Mouse (Mus musculus) lung, adult 2 months (tissue): ENCODE measurements around the gene Kmt5c.

Experiments used
- CTCF ChIP-seq: fragments of 200-500 bp; IDR thresholded peaks from 2 replicates; pipeline ENCODE4 v1.5.1; 2011; ENCODE audit warnings: mild to moderate bottlenecking, low read length, control low read depth; ENCODE audit not compliant: insufficient read depth
- POLR2A ChIP-seq: fragments of 200-500 bp; IDR thresholded peaks from 2 replicates; pipeline ENCODE4 v1.6.1; 2011; ENCODE audit warnings: low read depth, mild to moderate bottlenecking, control low read depth, low read length, borderline replicate concordance; ENCODE audit errors: extremely low read depth

DNA sequence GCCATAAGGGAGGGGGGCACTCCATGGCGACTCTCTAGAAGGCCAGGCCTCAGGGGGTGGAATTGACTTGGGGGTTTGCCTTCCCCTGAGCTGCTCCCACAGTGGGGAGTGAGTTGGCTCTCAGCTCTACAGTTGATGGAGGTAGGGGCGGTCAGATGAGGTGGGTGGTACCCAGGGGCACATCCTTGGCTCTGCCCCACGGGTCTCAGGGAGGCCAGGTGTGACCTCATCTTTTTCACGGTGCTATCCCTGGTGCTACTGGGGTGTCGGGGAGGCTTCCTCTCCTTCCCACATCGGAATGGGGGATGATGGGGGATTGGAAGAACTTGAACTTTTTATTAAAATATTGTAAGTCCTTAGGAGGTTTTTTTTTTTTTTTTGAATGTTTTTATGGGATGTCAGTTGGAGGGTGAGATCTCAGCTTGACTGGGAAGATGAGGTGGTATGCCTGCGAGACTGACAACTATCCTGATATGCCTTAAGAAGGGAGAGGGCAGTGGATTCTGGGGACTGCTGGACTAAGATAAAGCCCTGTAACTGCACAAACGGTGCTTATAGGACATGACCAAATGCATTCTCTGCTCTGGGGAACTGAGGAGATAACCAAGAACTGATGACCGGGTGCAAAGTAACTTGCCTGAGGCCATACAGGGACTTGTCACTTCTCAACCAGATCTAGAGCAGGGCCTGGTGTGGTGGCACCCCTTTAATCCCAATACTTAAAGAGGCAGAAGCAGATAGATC is 7.4 kb downstream of the Kmt5c start:
- no peak for TF ChIP-seq CTCF
- no peak for TF ChIP-seq POLR2A
